Mouse (Mus musculus): Measurements from ENCODE around the gene Gm10135. TPM values are rescaled to one million over a fixed set of nuclear protein-coding genes. Genes with fewer than 3 reads are reported as not detected.
A peak's percentile ranks its signal among the peaks of the same experiment; 100 is the strongest.
"Not testable (repeated sequence)": the region's sequence is repeated elsewhere in the genome, so short reads cannot be mapped to it uniquely, and the experiment has no call there.

Gm10135 gene
- polyA plus RNA-seq (2015; fragmentation: Nextera tagmentation; extraction: Ambion mirVana), result not detected in 2 replicates

DNA sequence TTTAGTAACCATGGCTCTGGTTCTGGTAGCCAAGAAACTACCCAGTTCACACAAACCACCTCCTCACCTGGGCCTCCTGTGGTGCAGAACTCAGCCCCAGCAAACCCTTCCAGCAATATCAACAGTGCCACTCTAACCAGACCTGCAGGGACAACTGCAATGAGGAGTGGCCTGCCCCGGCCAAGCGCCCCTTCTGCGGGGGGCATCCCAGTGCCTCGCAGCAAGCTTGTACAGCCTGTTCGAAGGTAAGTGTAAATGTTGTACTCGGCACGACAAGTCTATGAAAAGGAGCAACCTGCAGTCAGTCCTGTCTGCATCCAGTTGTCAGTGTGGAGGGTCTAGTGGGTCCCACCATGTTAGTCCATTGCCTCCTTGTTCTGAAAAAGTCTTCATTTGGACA is at the start of gene Gm10135:
Gm10135 (minus strand) TSS at position 101 of the 400 bp plus-strand sequence.
- Histone ChIP-seq H3K4me1 (replicated peaks; ENCODE audit: insufficient read depth, low read length) (no peaks in the 10 kb centered on the region), H3K36me3 (ENCODE audit: insufficient read depth, low read length) (peaks cover 21% of the 10 kb centered on the region), H3K4me3 (replicated peaks; ENCODE audit: low read depth, low read length) (no peak within 1 kb of the TSS), H3K27me3 (ENCODE audit: insufficient read depth, low read length) (no peaks in the 10 kb centered on the region), H3K9me3 (replicated peaks; ENCODE audit: low read length) (no peaks in the 10 kb centered on the region), H3K27ac (no peak within 1 kb of the TSS), H3K9ac (ENCODE audit: low read depth, low read length) (no peak within 1 kb of the TSS), H3K4me2 (ENCODE audit: low read length) (no peak within 1 kb of the TSS)
- DNase-seq (ENCODE audit: low spot score) (no peak), ATAC-seq (replicated peaks; ENCODE audit: low FRiP score, low read depth) (no peak)
- 95% methylated on average over 7 of the region's 7 CpGs for WGBS
- TF ChIP-seq CTCF (IDR thresholded peaks at IDR 0.05; ENCODE audit: low read depth), result no peak

GRCm38 (mm10) chr5:73023801-73024200 is 49.3 kb upstream of the Gm10135 start:
- H3K27me3 ChIP-seq (ENCODE audit: insufficient read depth, low read length), result no peaks in the 10 kb centered on the region
- H3K4me3 ChIP-seq (replicated peaks; ENCODE audit: low read depth, low read length), result no peak overlapping the region
- H3K36me3 ChIP-seq (ENCODE audit: insufficient read depth, low read length), result peaks cover 26% of the 10 kb centered on the region
- TF ChIP-seq CTCF (IDR thresholded peaks at IDR 0.05; ENCODE audit: low read depth), result no peak
- no peaks in the 10 kb centered on the region for H3K9me3 ChIP-seq (replicated peaks; ENCODE audit: low read length)
- 86% methylated on average over 13 of the region's 13 CpGs for WGBS
- no peak overlapping the region for H3K27ac ChIP-seq
- ATAC-seq (replicated peaks; ENCODE audit: low FRiP score, low read depth), result no peak
- no peak overlapping the region for H3K4me2 ChIP-seq (ENCODE audit: low read length)
- no peak for DNase-seq (ENCODE audit: low spot score)
- H3K4me1 ChIP-seq (replicated peaks; ENCODE audit: insufficient read depth, low read length), result no peaks in the 10 kb centered on the region
- H3K9ac ChIP-seq (ENCODE audit: low read depth, low read length), result no peak overlapping the region

DNA sequence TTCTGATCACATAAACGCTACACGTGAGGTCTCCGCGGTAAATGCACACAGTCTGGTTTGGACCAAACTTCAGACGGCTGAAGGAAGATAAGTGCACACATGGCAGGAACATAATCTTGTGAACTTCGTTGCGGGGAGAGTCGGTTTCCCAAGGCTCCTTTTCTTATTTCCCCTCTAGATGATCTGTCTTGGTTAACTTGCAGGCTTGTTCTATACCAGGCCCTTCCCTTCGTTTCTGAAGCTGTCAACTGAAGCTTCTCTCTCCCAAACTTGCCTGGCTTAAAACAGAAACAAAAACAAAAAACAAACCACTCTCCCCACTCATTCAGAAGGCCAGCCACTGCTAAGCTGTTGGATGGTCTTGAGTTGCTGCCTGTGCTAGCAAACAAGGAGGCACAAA is 40.2 kb upstream of the Gm10135 start:
- H3K27ac ChIP-seq, result no peak overlapping the region
- H3K9ac ChIP-seq (ENCODE audit: low read depth, low read length), result no peak overlapping the region
- H3K36me3 ChIP-seq (ENCODE audit: insufficient read depth, low read length), result no peaks in the 10 kb centered on the region
- no peak for DNase-seq (ENCODE audit: low spot score)
- 39% methylated on average over 9 of the region's 9 CpGs for WGBS
- H3K4me1 ChIP-seq (replicated peaks; ENCODE audit: insufficient read depth, low read length), result no peaks in the 10 kb centered on the region
- H3K4me3 ChIP-seq (replicated peaks; ENCODE audit: low read depth, low read length), result no peak overlapping the region
- H3K27me3 ChIP-seq (ENCODE audit: insufficient read depth, low read length), result no peaks in the 10 kb centered on the region
- H3K4me2 ChIP-seq (ENCODE audit: low read length), result 0 out of 2 replicates have a peak overlapping the region, but pooled peaks have one; percentile 4
- ATAC-seq (replicated peaks; ENCODE audit: low FRiP score, low read depth), result no peak
- no peaks in the 10 kb centered on the region for H3K9me3 ChIP-seq (replicated peaks; ENCODE audit: low read length)
- TF ChIP-seq CTCF (IDR thresholded peaks at IDR 0.05; ENCODE audit: low read depth), result no peak

GRCm38 (mm10) chr5:73013611-73014287 is 39.2 kb upstream of the Gm10135 start:
- not testable (repeated sequence) for H3K27me3 ChIP-seq (ENCODE audit: insufficient read depth, low read length); H3K4me1 ChIP-seq (replicated peaks; ENCODE audit: insufficient read depth, low read length); H3K36me3 ChIP-seq (ENCODE audit: insufficient read depth, low read length); DNase-seq (ENCODE audit: low spot score); H3K9me3 ChIP-seq (replicated peaks; ENCODE audit: low read length); H3K27ac ChIP-seq
- Histone ChIP-seq H3K4me2 (ENCODE audit: low read length) (peak overlapping the region; percentile 56), H3K9ac (ENCODE audit: low read depth, low read length) (peak overlapping the region; percentile 14; the same call in 1 of the 2 replicates), H3K4me3 (replicated peaks; ENCODE audit: low read depth, low read length) (peak overlapping the region; percentile 31)
- WGBS, result 2% methylated on average over 42 of the region's 65 CpGs
- peak; percentile 59 for ATAC-seq (replicated peaks; ENCODE audit: low FRiP score, low read depth)

DNA sequence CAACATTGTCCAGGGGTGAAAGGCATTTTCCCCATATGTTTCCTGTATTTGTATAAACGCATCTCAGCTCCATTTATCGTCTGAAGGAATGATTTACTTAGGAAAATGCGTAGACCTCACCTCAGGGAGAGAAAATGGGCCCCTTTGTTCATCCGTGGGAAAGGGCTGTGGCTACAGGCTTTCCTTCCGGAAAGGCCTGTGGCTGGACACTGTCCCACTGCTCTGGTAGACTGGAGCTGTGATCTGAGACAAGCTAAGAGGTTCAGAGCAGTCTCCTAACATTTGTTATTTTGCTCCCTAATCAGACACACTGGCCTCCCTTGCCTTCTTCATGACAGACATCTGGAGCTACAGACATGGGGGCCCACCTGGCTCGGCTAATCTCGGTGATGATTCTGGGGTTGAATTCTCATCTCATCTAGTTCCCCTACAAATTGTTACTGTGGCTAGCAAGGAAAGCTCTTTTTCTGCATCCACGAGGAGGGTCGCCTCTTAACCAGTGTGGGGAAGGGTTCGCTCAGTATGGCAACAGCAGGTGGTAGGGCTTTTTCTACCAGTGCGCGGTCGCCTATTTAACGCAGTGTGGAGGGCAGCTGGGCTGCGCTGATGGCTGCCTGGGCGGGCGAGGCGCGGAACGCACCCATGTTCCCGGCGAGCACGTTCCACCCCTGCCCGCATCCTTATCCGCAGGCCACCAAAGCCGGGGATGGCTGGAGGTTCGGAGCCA is 38.5 kb upstream of the Gm10135 start:
- 27% methylated on average over 23 of the region's 27 CpGs for WGBS
- not testable (repeated sequence) for H3K9ac ChIP-seq (ENCODE audit: low read depth, low read length); H3K27ac ChIP-seq; H3K36me3 ChIP-seq (ENCODE audit: insufficient read depth, low read length); DNase-seq (ENCODE audit: low spot score); ATAC-seq (replicated peaks; ENCODE audit: low FRiP score, low read depth); H3K4me3 ChIP-seq (replicated peaks; ENCODE audit: low read depth, low read length); H3K27me3 ChIP-seq (ENCODE audit: insufficient read depth, low read length); H3K4me1 ChIP-seq (replicated peaks; ENCODE audit: insufficient read depth, low read length); H3K9me3 ChIP-seq (replicated peaks; ENCODE audit: low read length)
- H3K4me2 ChIP-seq (ENCODE audit: low read length), result peak overlapping the region; percentile 56; the same call in 1 of the 2 replicates

DNA sequence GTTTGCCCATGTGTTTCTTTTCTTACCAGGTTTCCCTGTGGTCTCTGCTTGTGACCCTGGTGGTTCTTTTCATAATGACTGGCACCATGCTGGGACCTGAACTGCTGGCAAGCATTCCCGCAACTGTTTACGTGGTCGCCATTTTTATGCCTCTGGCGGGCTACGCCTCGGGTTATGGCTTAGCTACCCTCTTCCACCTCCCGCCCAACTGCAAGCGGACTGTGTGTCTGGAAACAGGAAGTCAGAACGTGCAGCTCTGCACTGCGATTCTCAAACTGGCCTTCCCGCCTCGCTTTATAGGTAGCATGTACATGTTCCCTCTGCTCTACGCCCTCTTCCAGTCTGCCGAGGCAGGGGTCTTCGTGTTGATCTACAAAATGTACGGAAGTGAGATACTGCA is 37.3 kb upstream of the Gm10135 start:
- WGBS, result 91% methylated on average over 15 of the region's 16 CpGs
- DNase-seq (ENCODE audit: low spot score); H3K4me2 ChIP-seq (ENCODE audit: low read length): not testable (repeated sequence)

More for the DNA sequence above, 37.3 kb upstream of the Gm10135 start:
- H3K36me3 ChIP-seq (ENCODE audit: insufficient read depth, low read length); H3K4me3 ChIP-seq (replicated peaks; ENCODE audit: low read depth, low read length); ATAC-seq (replicated peaks; ENCODE audit: low FRiP score, low read depth); H3K27ac ChIP-seq; H3K27me3 ChIP-seq (ENCODE audit: insufficient read depth, low read length); H3K9ac ChIP-seq (ENCODE audit: low read depth, low read length); H3K4me1 ChIP-seq (replicated peaks; ENCODE audit: insufficient read depth, low read length); H3K9me3 ChIP-seq (replicated peaks; ENCODE audit: low read length): not testable (repeated sequence)

Data from kidney, postnatal 0 days (tissue).